10 mouse cellular contexts compared by ENCODE assay signal in genomic region chr12:6087627-6088350, GRCm38 (mm10).
DNase-seq lines count a peak whose midpoint lies in the region; ATAC-seq lines count a peak whose summit lies in the region.
"Had no signal": no experiment of that assay in that cellular context is flagged by ENCODE, and none has a peak within 500 bp of the region (broad histone marks: within the 10 kb centered on the region; RNA-seq: fewer than 3 reads in every experiment).

No protein-coding gene starts in this region.

- H3K27me3 ChIP-seq in midbrain, embryonic 13.5 days, result no peaks in the 10 kb centered on the region
- no peaks in the 10 kb centered on the region for H3K27me3 ChIP-seq in midbrain, embryonic 10.5 days (ENCODE audit: low read depth, poor library complexity, severe bottlenecking)
- H3K27me3 ChIP-seq in neural tube, embryonic 11.5 days (ENCODE audit: control insufficient read depth, insufficient read depth, low read length), result no peaks in the 10 kb centered on the region
- H3K27me3 ChIP-seq: limb, embryonic 12.5 days; lung, embryonic 15.5 days had no signal

- no peaks in the 10 kb centered on the region for H3K36me3 ChIP-seq in midbrain, embryonic 13.5 days
- H3K36me3 ChIP-seq in midbrain, embryonic 10.5 days, result no peaks in the 10 kb centered on the region
- H3K36me3 ChIP-seq in neural tube, embryonic 11.5 days (ENCODE audit: control insufficient read depth, insufficient read depth, low read length), result no peaks in the 10 kb centered on the region
- H3K36me3 ChIP-seq: limb, embryonic 12.5 days; lung, embryonic 15.5 days had no signal

- intact Hi-C loops in heart, postnatal 25 days (cut with DNase I), result no loop called here

- H3K4me2 ChIP-seq in midbrain, embryonic 13.5 days (replicated peaks), result no peak overlapping the region
- H3K4me2 ChIP-seq in neural tube, embryonic 11.5 days (ENCODE audit: low read depth), result no peak overlapping the region
- H3K4me2 ChIP-seq: limb, embryonic 12.5 days; lung, embryonic 15.5 days had no signal

- H3K4me1 ChIP-seq in midbrain, embryonic 13.5 days (replicated peaks), result no peaks in the 10 kb centered on the region
- no peaks in the 10 kb centered on the region for H3K4me1 ChIP-seq in midbrain, embryonic 10.5 days
- no peaks in the 10 kb centered on the region; the same call in 1 of the 2 replicates for H3K4me1 ChIP-seq in neural tube, embryonic 11.5 days (ENCODE audit: control insufficient read depth, insufficient read depth, low read length)
- H3K4me1 ChIP-seq: lung, embryonic 15.5 days had no signal

- ATAC-seq in midbrain, embryonic 13.5 days, result no peak
- peak; percentile 38; the same call in 1 of the 2 replicates for ATAC-seq in neural tube, embryonic 11.5 days (ENCODE audit: insufficient read depth, low FRiP score, low TSS enrichment)

- H3K9ac ChIP-seq in midbrain, embryonic 13.5 days (replicated peaks), result no peak overlapping the region
- H3K9ac ChIP-seq in neural tube, embryonic 11.5 days (ENCODE audit: low read length), result no peak overlapping the region
- H3K9ac ChIP-seq: limb, embryonic 12.5 days; lung, embryonic 15.5 days had no signal

- H3K4me3 ChIP-seq in midbrain, embryonic 13.5 days (replicated peaks), result no peak overlapping the region
- no peak overlapping the region for H3K4me3 ChIP-seq in midbrain, embryonic 10.5 days
- no peak overlapping the region for H3K4me3 ChIP-seq in neural tube, embryonic 11.5 days (ENCODE audit: low read depth, low read length)
- H3K4me3 ChIP-seq: limb, embryonic 12.5 days; lung, embryonic 15.5 days had no signal

- H3K27ac ChIP-seq in midbrain, embryonic 13.5 days, result peak overlapping the region; percentile 36; the same call in 1 of the 2 replicates
- no peak overlapping the region for H3K27ac ChIP-seq in midbrain, embryonic 10.5 days (replicated peaks)
- no peak overlapping the region for H3K27ac ChIP-seq in neural tube, embryonic 11.5 days (ENCODE audit: low read depth, low read length)
- H3K27ac ChIP-seq: limb, embryonic 12.5 days; lung, embryonic 15.5 days had no signal

- no peaks in the 10 kb centered on the region for H3K9me3 ChIP-seq in midbrain, embryonic 13.5 days
- H3K9me3 ChIP-seq in midbrain, embryonic 10.5 days (replicated peaks), result no peaks in the 10 kb centered on the region
- H3K9me3 ChIP-seq in neural tube, embryonic 11.5 days (ENCODE audit: control insufficient read depth, low read length), result no peaks in the 10 kb centered on the region
- H3K9me3 ChIP-seq: limb, embryonic 12.5 days; lung, embryonic 15.5 days had no signal

- WGBS in midbrain, embryonic 13.5 days, result 66% methylated on average over 3 of the region's 3 CpGs
- WGBS in midbrain, embryonic 10.5 days, result 83% methylated on average over 3 of the region's 3 CpGs
- WGBS in neural tube, embryonic 11.5 days, result 46% methylated on average over 3 of the region's 3 CpGs

- DNase-seq in midbrain, embryonic 10.5 days (ENCODE audit: low spot score), result no peak
- peak; percentile 37 to 48 for DNase-seq in cerebellum, adult 18-20 months
- DNase-seq in embryo, embryonic 10.5 days (ENCODE audit: low spot score), result peak; percentile 20
- peak; percentile 30 for DNase-seq in neural tube, embryonic 11.5 days (ENCODE audit: low spot score)
- DNase-seq in layer of hippocampus, adult 8-10 months (ENCODE audit: low spot score in 2 of 2), result no peak
- DNase-seq in heart, postnatal 25 days (ENCODE audit: low spot score), result no peak
- DNase-seq: gastrocnemius, postnatal 36 days had no signal

Comparison
In these comparisons a context has a peak if more than half of its experiments do, and no peak if none do; other contexts are left out.
1. DNase-seq: peak in cerebellum, adult 18-20 months (2 of 2), embryo, embryonic 10.5 days (single experiment) and neural tube, embryonic 11.5 days (single experiment); none in midbrain, embryonic 10.5 days (single experiment), layer of hippocampus, adult 8-10 months (0 of 2) and heart, postnatal 25 days (single experiment).